ENCODE assay signal across 21 mouse cellular contexts in genomic region chr5:27399111-27399510, GRCm38 (mm10).
DNase-seq lines count a peak whose midpoint lies in the region; ATAC-seq and TF ChIP-seq lines count a peak whose summit lies in the region.
"Had no signal": no experiment of that assay in that cellular context is flagged by ENCODE, and none has a peak within 500 bp of the region (broad histone marks: within the 10 kb centered on the region; RNA-seq: fewer than 3 reads in every experiment).

No protein-coding gene starts in this region.

- no peak for DNase-seq in frontal cortex, postnatal 10 days (ENCODE audit: low spot score in 2 of 2)
- no peak for DNase-seq in midbrain, embryonic 11.5 days (ENCODE audit: low spot score, missing footprints)
- peak; percentile 21 for DNase-seq in R1 (ENCODE audit: low read depth, low spot score)
- peak; percentile 24 for DNase-seq in brain, embryonic 14.5 days (ENCODE audit: low read depth)
- DNase-seq: adrenal gland, adult 2 months; adrenal gland, postnatal 25 days; cerebellum, adult 11 months; cerebellum, adult 9-11 months; cerebellum, postnatal 36 days; gastrocnemius, postnatal 10 days; heart, adult 2 months had no signal

- H3K4me2 ChIP-seq in midbrain, embryonic 15.5 days: no peak overlapping the region
- no peak overlapping the region for H3K4me2 ChIP-seq in midbrain, embryonic 11.5 days
- H3K4me2 ChIP-seq: embryonic facial prominence, embryonic 13.5 days; forebrain, embryonic 12.5 days; heart, embryonic 11.5 days; heart, embryonic 15.5 days; hindbrain, embryonic 14.5 days had no signal

- H3K27ac ChIP-seq in midbrain, embryonic 15.5 days: no peak overlapping the region
- no peak overlapping the region for H3K27ac ChIP-seq in midbrain, embryonic 11.5 days (ENCODE audit: low read depth, low read length)
- H3K27ac ChIP-seq: embryonic facial prominence, embryonic 13.5 days; forebrain, embryonic 12.5 days; heart, adult 2 months; heart, embryonic 15.5 days; hindbrain, embryonic 10.5 days; hindbrain, embryonic 14.5 days had no signal

- no peaks in the 10 kb centered on the region for H3K27me3 ChIP-seq in midbrain, embryonic 15.5 days (replicated peaks)
- no peaks in the 10 kb centered on the region for H3K27me3 ChIP-seq in midbrain, embryonic 11.5 days (ENCODE audit: control insufficient read depth, insufficient read depth, low read length)
- H3K27me3 ChIP-seq: CH12.LX; embryonic facial prominence, embryonic 13.5 days; forebrain, embryonic 12.5 days; heart, embryonic 15.5 days had no signal

- H3K4me3 ChIP-seq in midbrain, embryonic 15.5 days: no peak overlapping the region
- H3K4me3 ChIP-seq in midbrain, embryonic 11.5 days (ENCODE audit: low read depth, low read length): no peak overlapping the region
- H3K4me3 ChIP-seq: embryonic facial prominence, embryonic 13.5 days; forebrain, embryonic 12.5 days; heart, adult 2 months; heart, embryonic 15.5 days; hindbrain, embryonic 10.5 days had no signal

- no peak for TF ChIP-seq POLR2A in brain, embryonic 14.5 days (IDR thresholded peaks at IDR 0.05; ENCODE audit: borderline replicate concordance, extremely low read depth, insufficient read depth, insufficient read length, poor library complexity, severe bottlenecking)

- H3K4me1 ChIP-seq in midbrain, embryonic 15.5 days: peaks cover 9% of the 10 kb centered on the region
- H3K4me1 ChIP-seq in midbrain, embryonic 11.5 days (ENCODE audit: control insufficient read depth, insufficient read depth, low read length): no peaks in the 10 kb centered on the region
- H3K4me1 ChIP-seq: embryonic facial prominence, embryonic 13.5 days; forebrain, embryonic 12.5 days; heart, embryonic 15.5 days had no signal

- peak; percentile 77 for ATAC-seq in frontal cortex, adult (ENCODE audit: low TSS enrichment)
- ATAC-seq in midbrain, embryonic 15.5 days (replicated peaks): peak; percentile 33; the same call in 1 of the 2 replicates
- ATAC-seq in midbrain, embryonic 11.5 days (ENCODE audit: low FRiP score): no peak
- ATAC-seq: Patski had no signal

- H3K9me3 ChIP-seq in midbrain, embryonic 15.5 days: no peaks in the 10 kb centered on the region
- no peaks in the 10 kb centered on the region for H3K9me3 ChIP-seq in midbrain, embryonic 11.5 days (ENCODE audit: control insufficient read depth, low read length)
- H3K9me3 ChIP-seq: embryonic facial prominence, embryonic 13.5 days; forebrain, embryonic 12.5 days; heart, embryonic 15.5 days; hindbrain, embryonic 10.5 days had no signal

- no peak for TF ChIP-seq CTCF in brain, embryonic 14.5 days (IDR thresholded peaks at IDR 0.05; ENCODE audit: borderline replicate concordance, extremely low read depth, insufficient read depth, insufficient read length)

- no peaks in the 10 kb centered on the region; the same call in 1 of the 2 replicates for H3K36me3 ChIP-seq in midbrain, embryonic 15.5 days (replicated peaks)
- H3K36me3 ChIP-seq in midbrain, embryonic 11.5 days (ENCODE audit: control insufficient read depth, insufficient read depth, low read length): no peaks in the 10 kb centered on the region
- H3K36me3 ChIP-seq: embryonic facial prominence, embryonic 13.5 days; forebrain, embryonic 12.5 days; heart, embryonic 15.5 days; hindbrain, embryonic 10.5 days had no signal

- H3K9ac ChIP-seq in midbrain, embryonic 15.5 days: no peak overlapping the region
- no peak overlapping the region for H3K9ac ChIP-seq in midbrain, embryonic 11.5 days (ENCODE audit: low read length)
- H3K9ac ChIP-seq: embryonic facial prominence, embryonic 13.5 days; forebrain, embryonic 12.5 days; heart, embryonic 15.5 days; hindbrain, embryonic 14.5 days had no signal

Comparison
In these comparisons a context has a peak if more than half of its experiments do, and no peak if none do; other contexts are left out.
1. DNase-seq: peak in R1 (single experiment) and brain, embryonic 14.5 days (single experiment); none in frontal cortex, postnatal 10 days (0 of 2) and midbrain, embryonic 11.5 days (single experiment).